Mouse (Mus musculus): ENCODE data around the gene Slc30a5. TPM values are rescaled to one million over a fixed set of nuclear protein-coding genes. Genes with fewer than 3 reads are reported as not detected.

The Slc30a5 gene
- polyA plus RNA-seq (2014; fragmentation: Nextera tagmentation; extraction: Ambion mirVana): 53.7 and 62.0 TPM in 2 replicates

DNA sequence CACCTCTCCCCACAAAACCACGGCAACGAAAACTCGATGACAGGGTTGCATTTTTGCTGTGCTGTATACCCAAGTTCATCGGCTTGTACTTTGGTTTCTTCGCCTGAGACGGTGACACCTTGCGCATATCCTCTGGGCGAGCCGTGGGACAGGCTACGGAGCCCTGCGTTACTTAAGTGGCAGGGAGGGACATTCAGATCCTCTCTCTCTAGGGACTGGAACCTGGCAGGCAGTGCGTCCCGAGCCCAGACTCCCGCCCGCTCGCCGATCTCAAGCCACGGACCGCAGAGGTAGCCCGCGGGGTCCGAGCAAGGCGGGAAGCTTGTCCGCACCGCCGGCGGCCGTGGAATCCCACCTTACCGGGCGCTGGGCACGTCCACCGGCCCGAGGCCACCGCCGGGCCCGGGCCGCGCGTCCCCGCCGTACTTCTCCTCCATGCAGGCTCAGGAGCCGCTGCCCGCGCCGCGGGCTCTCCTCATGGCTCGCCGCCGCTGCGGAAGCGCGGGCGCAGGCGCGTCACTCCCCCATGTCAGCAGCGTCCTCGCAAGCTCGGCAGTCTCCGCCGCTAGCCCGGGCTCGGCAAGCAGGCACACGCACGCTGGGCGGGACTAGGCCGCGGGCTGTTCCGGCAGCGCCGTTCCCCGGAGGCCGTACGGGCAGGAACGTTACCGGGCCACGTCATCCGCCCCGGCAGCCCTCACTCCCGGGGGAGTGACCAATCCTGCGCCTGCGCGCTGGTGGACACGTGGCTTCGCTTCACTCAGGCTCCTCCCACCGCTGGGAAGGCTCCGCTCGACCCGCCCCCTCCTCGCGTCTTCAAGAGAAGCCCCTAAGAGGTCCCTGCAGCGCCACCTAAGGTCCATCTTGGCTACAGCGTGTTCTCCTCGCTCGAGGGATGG lies at the start of gene Slc30a5:
Gene Slc30a5 (minus strand): TSS at position 687 of the 899 bp plus-strand sequence.
- ATAC-seq (replicated peaks; ENCODE audit: insufficient number of reproducible peaks, low FRiP score, low TSS enrichment, low read depth): peak; percentile 97
- Histone ChIP-seq H3K27ac (replicated peaks; ENCODE audit: low read depth, low read length) (peak within 1 kb of the TSS; percentile 81), H3K9ac (replicated peaks; ENCODE audit: low read length) (peak within 1 kb of the TSS; percentile 91), H3K9me3 (replicated peaks; ENCODE audit: control insufficient read depth, low read length) (no peaks in the 10 kb centered on the region), H3K27me3 (ENCODE audit: control insufficient read depth, insufficient read depth, low read length) (no peaks in the 10 kb centered on the region), H3K4me1 (ENCODE audit: control insufficient read depth, insufficient read depth, low read length) (peaks cover 2% of the 10 kb centered on the region; the same call in 1 of the 2 replicates), H3K4me3 (ENCODE audit: low read depth, low read length) (peak within 1 kb of the TSS; percentile 96), H3K36me3 (replicated peaks; ENCODE audit: control insufficient read depth, insufficient read depth, low read depth, low read length) (no peaks in the 10 kb centered on the region), H3K4me2 (ENCODE audit: low read depth, low read length) (peak within 1 kb of the TSS; percentile 82)
- peak; percentile 100 for DNase-seq (ENCODE audit: low spot score)
- WGBS: under 1% methylated on average over 86 of the region's 94 CpGs

- Histone ChIP-seq H3K9me3 (replicated peaks; ENCODE audit: control insufficient read depth, low read length) (no peaks in the 10 kb centered on the region), H3K36me3 (replicated peaks; ENCODE audit: control insufficient read depth, insufficient read depth, low read depth, low read length) (no peaks in the 10 kb centered on the region), H3K27ac (replicated peaks; ENCODE audit: low read depth, low read length) (no peak overlapping the region), H3K4me2 (ENCODE audit: low read depth, low read length) (no peak overlapping the region), H3K27me3 (ENCODE audit: control insufficient read depth, insufficient read depth, low read length) (no peaks in the 10 kb centered on the region), H3K9ac (replicated peaks; ENCODE audit: low read length) (no peak overlapping the region), H3K4me3 (ENCODE audit: low read depth, low read length) (no peak overlapping the region), H3K4me1 (ENCODE audit: control insufficient read depth, insufficient read depth, low read length) (no peaks in the 10 kb centered on the region)
- 86% methylated on average over 2 of the region's 2 CpGs for WGBS
- ATAC-seq (replicated peaks; ENCODE audit: insufficient number of reproducible peaks, low FRiP score, low TSS enrichment, low read depth) (no peak), DNase-seq (ENCODE audit: low spot score) (no peak)
These were observed 48.7 kb upstream of the Slc30a5 start for GRCm38 (mm10) chr13:100881944-100882343.

DNA sequence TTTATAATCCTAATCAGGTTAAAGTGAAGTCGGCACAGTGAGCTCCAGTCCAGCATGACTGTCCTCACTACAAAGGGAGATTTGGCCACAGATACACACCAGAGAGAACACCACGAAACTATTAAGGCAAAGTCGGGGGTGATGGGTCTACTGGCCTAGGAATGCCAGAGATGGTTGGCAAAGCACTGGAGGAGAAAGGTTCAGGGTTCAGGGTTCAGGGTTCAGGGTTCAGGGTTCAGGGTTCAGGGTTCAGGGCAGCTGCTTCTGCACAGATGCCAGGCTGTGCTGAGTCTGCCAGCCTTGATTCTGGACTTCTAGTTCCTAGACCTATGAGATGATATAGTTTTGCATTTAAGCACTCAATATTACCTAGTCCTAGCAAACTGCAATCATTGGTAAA lies 46.6 kb upstream of the Slc30a5 start:
- Histone ChIP-seq H3K36me3 (replicated peaks; ENCODE audit: control insufficient read depth, insufficient read depth, low read depth, low read length) (no peaks in the 10 kb centered on the region), H3K9me3 (replicated peaks; ENCODE audit: control insufficient read depth, low read length) (no peaks in the 10 kb centered on the region), H3K27ac (replicated peaks; ENCODE audit: low read depth, low read length) (no peak overlapping the region), H3K4me1 (ENCODE audit: control insufficient read depth, insufficient read depth, low read length) (no peaks in the 10 kb centered on the region), H3K4me2 (ENCODE audit: low read depth, low read length) (no peak overlapping the region), H3K4me3 (ENCODE audit: low read depth, low read length) (no peak overlapping the region), H3K27me3 (ENCODE audit: control insufficient read depth, insufficient read depth, low read length) (no peaks in the 10 kb centered on the region), H3K9ac (replicated peaks; ENCODE audit: low read length) (no peak overlapping the region)
- ATAC-seq (replicated peaks; ENCODE audit: insufficient number of reproducible peaks, low FRiP score, low TSS enrichment, low read depth) (no peak), DNase-seq (ENCODE audit: low spot score) (no peak)
- 80% methylated on average over 3 of the region's 3 CpGs for WGBS

GRCm38 (mm10) chr13:100879326-100879725 lies 46.1 kb upstream of the Slc30a5 start:
- H3K27ac ChIP-seq (replicated peaks; ENCODE audit: low read depth, low read length): no peak overlapping the region
- H3K9me3 ChIP-seq (replicated peaks; ENCODE audit: control insufficient read depth, low read length): no peaks in the 10 kb centered on the region
- no peaks in the 10 kb centered on the region for H3K36me3 ChIP-seq (replicated peaks; ENCODE audit: control insufficient read depth, insufficient read depth, low read depth, low read length)
- H3K4me3 ChIP-seq (ENCODE audit: low read depth, low read length): no peak overlapping the region
- no peak overlapping the region for H3K9ac ChIP-seq (replicated peaks; ENCODE audit: low read length)
- DNase-seq (ENCODE audit: low spot score): peak; percentile 2
- H3K4me2 ChIP-seq (ENCODE audit: low read depth, low read length): no peak overlapping the region
- ATAC-seq (replicated peaks; ENCODE audit: insufficient number of reproducible peaks, low FRiP score, low TSS enrichment, low read depth): no peak
- 75% methylated on average over 3 of the region's 3 CpGs for WGBS
- H3K4me1 ChIP-seq (ENCODE audit: control insufficient read depth, insufficient read depth, low read length): no peaks in the 10 kb centered on the region
- no peaks in the 10 kb centered on the region for H3K27me3 ChIP-seq (ENCODE audit: control insufficient read depth, insufficient read depth, low read length)

DNA sequence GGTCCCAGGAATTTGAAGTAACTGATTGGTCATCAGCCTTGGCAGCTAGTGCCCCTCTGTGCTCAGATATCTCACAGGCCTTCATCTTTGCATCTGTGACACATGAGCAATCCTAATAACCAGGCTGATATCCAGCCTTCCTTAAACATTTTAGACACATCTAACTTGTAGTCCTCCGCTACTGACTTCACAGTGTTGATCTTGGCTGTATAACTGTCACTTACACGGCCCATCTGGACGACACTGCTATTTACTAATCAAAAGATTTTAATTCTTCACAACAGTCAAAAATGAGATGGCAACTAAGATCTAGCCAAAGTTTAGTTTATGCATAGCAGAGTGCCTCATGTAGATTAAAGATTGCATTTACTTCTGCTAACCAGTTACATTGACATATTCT lies 45.0 kb upstream of the Slc30a5 start:
- H3K27ac ChIP-seq (replicated peaks; ENCODE audit: low read depth, low read length): no peak overlapping the region
- H3K27me3 ChIP-seq (ENCODE audit: control insufficient read depth, insufficient read depth, low read length): no peaks in the 10 kb centered on the region
- no peaks in the 10 kb centered on the region for H3K9me3 ChIP-seq (replicated peaks; ENCODE audit: control insufficient read depth, low read length)
- no peak overlapping the region for H3K4me3 ChIP-seq (ENCODE audit: low read depth, low read length)
- H3K4me2 ChIP-seq (ENCODE audit: low read depth, low read length): no peak overlapping the region
- H3K36me3 ChIP-seq (replicated peaks; ENCODE audit: control insufficient read depth, insufficient read depth, low read depth, low read length): no peaks in the 10 kb centered on the region
- no peak for DNase-seq (ENCODE audit: low spot score)
- WGBS: 84% methylated on average over 3 of the region's 3 CpGs
- H3K4me1 ChIP-seq (ENCODE audit: control insufficient read depth, insufficient read depth, low read length): no peaks in the 10 kb centered on the region
- H3K9ac ChIP-seq (replicated peaks; ENCODE audit: low read length): no peak overlapping the region
- no peak for ATAC-seq (replicated peaks; ENCODE audit: insufficient number of reproducible peaks, low FRiP score, low TSS enrichment, low read depth)

DNA sequence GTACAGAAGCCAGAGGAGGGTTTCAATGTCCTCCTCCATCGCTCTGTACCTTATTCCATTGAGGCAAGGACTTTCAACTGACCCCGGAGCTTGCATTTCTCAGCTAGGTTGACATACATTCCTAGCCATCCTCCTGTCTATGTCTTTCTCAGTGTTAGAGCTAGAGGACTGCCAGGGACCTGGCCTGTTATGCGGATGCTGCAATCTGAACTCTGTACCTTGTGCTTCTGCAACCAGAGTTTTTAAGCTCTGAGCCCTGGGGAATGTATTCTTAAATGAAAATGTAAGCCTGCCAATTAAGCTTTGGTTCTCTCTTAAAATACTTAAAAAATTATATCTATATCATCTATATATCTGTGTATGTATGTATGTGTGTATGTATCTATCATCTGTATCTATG lies 44.5 kb upstream of the Slc30a5 start:
- Histone ChIP-seq H3K4me2 (ENCODE audit: low read depth, low read length) (no peak overlapping the region), H3K36me3 (replicated peaks; ENCODE audit: control insufficient read depth, insufficient read depth, low read depth, low read length) (no peaks in the 10 kb centered on the region), H3K9me3 (replicated peaks; ENCODE audit: control insufficient read depth, low read length) (no peaks in the 10 kb centered on the region), H3K4me1 (ENCODE audit: control insufficient read depth, insufficient read depth, low read length) (no peaks in the 10 kb centered on the region), H3K27me3 (ENCODE audit: control insufficient read depth, insufficient read depth, low read length) (no peaks in the 10 kb centered on the region), H3K27ac (replicated peaks; ENCODE audit: low read depth, low read length) (no peak overlapping the region), H3K4me3 (ENCODE audit: low read depth, low read length) (no peak overlapping the region), H3K9ac (replicated peaks; ENCODE audit: low read length) (no peak overlapping the region)
- 90% methylated on average over 3 of the region's 3 CpGs for WGBS
- no peak for ATAC-seq (replicated peaks; ENCODE audit: insufficient number of reproducible peaks, low FRiP score, low TSS enrichment, low read depth)
- no peak for DNase-seq (ENCODE audit: low spot score)

- DNase-seq (ENCODE audit: low spot score) (no peak), ATAC-seq (replicated peaks; ENCODE audit: insufficient number of reproducible peaks, low FRiP score, low TSS enrichment, low read depth) (no peak)
- no peak overlapping the region for H3K4me2 ChIP-seq (ENCODE audit: low read depth, low read length)
- no peak overlapping the region for H3K9ac ChIP-seq (replicated peaks; ENCODE audit: low read length)
- H3K9me3 ChIP-seq (replicated peaks; ENCODE audit: control insufficient read depth, low read length): no peaks in the 10 kb centered on the region
- no peak overlapping the region for H3K27ac ChIP-seq (replicated peaks; ENCODE audit: low read depth, low read length)
- H3K27me3 ChIP-seq (ENCODE audit: control insufficient read depth, insufficient read depth, low read length): no peaks in the 10 kb centered on the region
- no peaks in the 10 kb centered on the region for H3K36me3 ChIP-seq (replicated peaks; ENCODE audit: control insufficient read depth, insufficient read depth, low read depth, low read length)
- H3K4me3 ChIP-seq (ENCODE audit: low read depth, low read length): no peak overlapping the region
- H3K4me1 ChIP-seq (ENCODE audit: control insufficient read depth, insufficient read depth, low read length): no peaks in the 10 kb centered on the region
- 70% methylated on average over 4 of the region's 4 CpGs for WGBS
These were observed 41.9 kb upstream of the Slc30a5 start for GRCm38 (mm10) chr13:100875103-100875502.

DNA sequence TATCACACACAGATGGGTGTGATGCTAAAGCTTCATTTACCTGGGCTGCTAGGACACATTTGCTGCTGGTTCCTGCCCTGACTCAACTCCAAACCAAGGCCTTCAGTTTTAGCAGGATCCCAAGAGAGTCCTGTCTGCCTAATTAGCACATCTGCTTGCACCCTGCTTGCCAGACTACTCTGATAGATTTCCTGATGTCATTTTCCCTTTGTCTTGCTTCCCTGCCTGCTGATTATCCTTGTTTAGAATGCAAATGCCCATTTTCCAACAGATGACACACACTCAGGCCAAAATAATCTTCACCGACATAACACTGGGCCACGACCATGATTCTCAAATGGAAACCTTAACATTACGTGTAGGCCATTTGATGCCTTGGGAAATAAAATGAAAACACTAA lies 41.4 kb upstream of the Slc30a5 start:
- Histone ChIP-seq H3K4me2 (ENCODE audit: low read depth, low read length) (no peak overlapping the region), H3K9ac (replicated peaks; ENCODE audit: low read length) (no peak overlapping the region), H3K9me3 (replicated peaks; ENCODE audit: control insufficient read depth, low read length) (no peaks in the 10 kb centered on the region), H3K4me1 (ENCODE audit: control insufficient read depth, insufficient read depth, low read length) (no peaks in the 10 kb centered on the region), H3K36me3 (replicated peaks; ENCODE audit: control insufficient read depth, insufficient read depth, low read depth, low read length) (no peaks in the 10 kb centered on the region), H3K27me3 (ENCODE audit: control insufficient read depth, insufficient read depth, low read length) (no peaks in the 10 kb centered on the region), H3K4me3 (ENCODE audit: low read depth, low read length) (no peak overlapping the region), H3K27ac (replicated peaks; ENCODE audit: low read depth, low read length) (no peak overlapping the region)
- WGBS: 82% methylated on average over 3 of the region's 3 CpGs
- DNase-seq (ENCODE audit: low spot score) (no peak), ATAC-seq (replicated peaks; ENCODE audit: insufficient number of reproducible peaks, low FRiP score, low TSS enrichment, low read depth) (no peak)

Data from embryonic facial prominence, embryonic 11.5 days (tissue).